Mouse (Mus musculus) right cerebral cortex, postnatal 36 days (tissue): ENCODE measurements at regions not wholly inside any gene's neighbourhood (a gene's known extent, or its start where the extent isn't known, plus 50 kb on each side); places are given as distances from the start of the nearest gene placed in this dataset.

Source experiments
- DNase-seq, 2 experiments: peaks; one replicate each; pipeline ENCODE4 v3.0.0; 2022; ENCODE audit warnings: low spot score in 2 of 2, mixed read lengths in 1 of 2

GRCm38 (mm10) chr19:56102454-56103080, 184.4 kb upstream of the Habp2 start:
- no peak for DNase-seq

GRCm38 (mm10) chr19:56105073-56105451, 181.9 kb upstream of the Habp2 start:
- DNase-seq: no peak

GRCm38 (mm10) chr19:56105452-56106091, 181.4 kb upstream of the Habp2 start:
- DNase-seq: no peak

GRCm38 (mm10) chr19:56108796-56109195, 178.1 kb upstream of the Habp2 start:
- no peak for DNase-seq

- DNase-seq: no peak
These were observed 171.2 kb upstream of the Habp2 start for GRCm38 (mm10) chr19:56115552-56116284.

GRCm38 (mm10) chr19:56116285-56116680, 170.7 kb upstream of the Habp2 start:
- DNase-seq: no peak

- no peak for DNase-seq
These were observed 166.2 kb upstream of the Habp2 start for GRCm38 (mm10) chr19:56120723-56121122.

GRCm38 (mm10) chr19:56122186-56122585, 164.8 kb upstream of the Habp2 start:
- DNase-seq: no peak

- no peak for DNase-seq
These were observed 155.4 kb upstream of the Habp2 start for GRCm38 (mm10) chr19:56131556-56131955.

- DNase-seq: no peak
These were observed 153.9 kb upstream of the Habp2 start for GRCm38 (mm10) chr19:56132911-56133562.

GRCm38 (mm10) chr19:56133565-56133964, 153.4 kb upstream of the Habp2 start:
- no peak for DNase-seq

GRCm38 (mm10) chr19:56134081-56134818, 152.7 kb upstream of the Habp2 start:
- peak; percentile 60 for DNase-seq

- DNase-seq: no peak
These were observed 151.5 kb upstream of the Habp2 start for GRCm38 (mm10) chr19:56135306-56135928.

- no peak for DNase-seq
These were observed 146.4 kb upstream of the Habp2 start for GRCm38 (mm10) chr19:56140540-56140939.

GRCm38 (mm10) chr19:56144221-56144620, 142.7 kb upstream of the Habp2 start:
- DNase-seq: no peak

GRCm38 (mm10) chr19:56157120-56157519, 129.8 kb upstream of the Habp2 start:
- DNase-seq: no peak

- no peak for DNase-seq
These were observed 124.8 kb upstream of the Habp2 start for GRCm38 (mm10) chr19:56162156-56162555.

GRCm38 (mm10) chr19:56169133-56169997, 117.6 kb upstream of the Habp2 start:
- DNase-seq: no peak

- DNase-seq: no peak
These were observed 117.0 kb upstream of the Habp2 start for GRCm38 (mm10) chr19:56169998-56170274.

- DNase-seq: no peak
These were observed 114.5 kb upstream of the Habp2 start for GRCm38 (mm10) chr19:56172454-56172853.

- DNase-seq: no peak
These were observed 110.9 kb upstream of the Habp2 start for GRCm38 (mm10) chr19:56176059-56176458.
